Mouse (Mus musculus) midbrain, postnatal 0 days (tissue): ENCODE results near the gene Gzmf. TPM values are rescaled to one million over a fixed set of nuclear protein-coding genes. Genes with fewer than 3 reads are reported as not detected.
"Not testable (repeated sequence)": the region's sequence is repeated elsewhere in the genome, so short reads cannot be mapped to it uniquely, and the experiment has no call there.

Experiments
- ATAC-seq: fragments of 200-750 bp; cut with Nextera tagmentation; 2 replicates; pipeline ENCODE4 v1.8.0; 2017; ENCODE audit warnings: moderate number of reproducible peaks, mild to moderate bottlenecking, moderate TSS enrichment, moderate library complexity; ENCODE audit not compliant: low FRiP score
- DNase-seq: peaks from one replicate; pipeline ENCODE4 v3.0.0-alpha.2; 2015; ENCODE audit warnings: low spot score
- H3K27ac ChIP-seq: fragments of 300-500 bp; sonication (generic); 2 replicates; pipeline ENCODE4 v1.5.1; 2014; ENCODE audit warnings: low read depth, mild to moderate bottlenecking, low read length, mixed read lengths
- H3K27me3 ChIP-seq: fragments of 300-500 bp; sonication (generic); 2 replicates; pipeline ENCODE4 v1.6.1; 2014; ENCODE audit warnings: low read length, control low read depth, mixed read lengths; ENCODE audit not compliant: insufficient read depth
- H3K36me3 ChIP-seq: fragments of 300-500 bp; sonication (generic); 2 replicates; pipeline ENCODE4 v1.6.1; 2014; ENCODE audit warnings: low read length, control low read depth, mixed read lengths; ENCODE audit not compliant: insufficient read depth
- H3K4me1 ChIP-seq: fragments of 300-500 bp; sonication (generic); 2 replicates; pipeline ENCODE4 v1.6.1; 2014; ENCODE audit warnings: mild to moderate bottlenecking, control low read depth, antibody characterized with exemption, low read length, mixed read lengths; ENCODE audit not compliant: insufficient read depth
- H3K4me2 ChIP-seq: fragments of 300-500 bp; sonication (generic); 2 replicates; pipeline ENCODE4 v1.6.1; 2014; ENCODE audit warnings: low read depth, mild to moderate bottlenecking, low read length, mixed read lengths; ENCODE audit not compliant: poor library complexity, severe bottlenecking
- H3K4me3 ChIP-seq: fragments of 300-500 bp; sonication (generic); 2 replicates; pipeline ENCODE4 v1.5.1; 2014; ENCODE audit warnings: low read depth, mild to moderate bottlenecking, low read length, moderate library complexity
- H3K9ac ChIP-seq: fragments of 300-500 bp; sonication (generic); replicated peaks from 2 replicates; pipeline ENCODE4 v1.6.1; 2014; ENCODE audit warnings: mild to moderate bottlenecking, low read length, moderate library complexity, mixed read lengths; ENCODE audit not compliant: poor library complexity, severe bottlenecking
- H3K9me3 ChIP-seq: fragments of 300-500 bp; sonication (generic); 2 replicates; pipeline ENCODE4 v1.6.1; 2016; ENCODE audit warnings: low read length, control low read depth
- CTCF ChIP-seq: IDR thresholded peaks from 2 replicates; pipeline ENCODE4 v1.5.1; 2016; ENCODE audit warnings: antibody characterized with exemption, mild to moderate bottlenecking
- WGBS: fragments of 180-500 bp; shearing (Covaris S2); extraction: QIAGEN DNeasy Blood & Tissue Kit; methylation state at CpG from one replicate; pipeline ENCODE4 v1.1.7; 2014; 5-methylcytosine and 5-hydroxymethylcytosine counted together
- polyA plus RNA-seq: library from polyadenylated mRNA; unstranded; fragments of >200 nt; fragmentation: Nextera tagmentation; extraction: Ambion mirVana; gene quantifications from 2 replicates; pipeline ENCODE4 v1.2.1, GENCODE M21; 2015
- total RNA-seq: library from RNA; depleted of rRNA; stranded (reverse); fragments of >200 nt; gene quantifications from 2 replicates; pipeline ENCODE4 v1.2.3, GENCODE M21; 2014; rRNA removed

The Gzmf gene
- total and polyA plus RNA-seq, 2 experiments from 2014 or later = not detected

DNA sequence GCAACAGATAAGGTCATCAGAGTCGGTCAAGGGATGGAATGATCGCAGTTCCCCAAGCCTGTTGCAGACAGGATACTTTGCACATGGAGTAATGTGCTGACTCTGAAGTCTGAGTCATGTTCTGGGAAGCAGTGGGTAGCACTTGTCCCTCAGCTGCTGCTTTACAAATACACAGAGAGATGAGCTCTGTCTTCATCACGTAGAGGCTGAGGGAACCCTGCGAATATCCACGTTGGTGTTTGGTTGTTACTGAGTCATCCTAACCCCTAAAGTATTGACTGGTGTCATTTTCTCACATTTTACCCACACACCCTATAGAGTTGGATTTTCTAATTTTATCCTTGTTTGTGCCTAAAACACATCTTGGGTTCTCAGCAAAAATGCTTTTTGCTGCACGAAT lies 43.2 kb downstream of the Gzmf start:
- DNase-seq = no peak
- no peaks in the 10 kb centered on the region for H3K9me3 ChIP-seq

DNA sequence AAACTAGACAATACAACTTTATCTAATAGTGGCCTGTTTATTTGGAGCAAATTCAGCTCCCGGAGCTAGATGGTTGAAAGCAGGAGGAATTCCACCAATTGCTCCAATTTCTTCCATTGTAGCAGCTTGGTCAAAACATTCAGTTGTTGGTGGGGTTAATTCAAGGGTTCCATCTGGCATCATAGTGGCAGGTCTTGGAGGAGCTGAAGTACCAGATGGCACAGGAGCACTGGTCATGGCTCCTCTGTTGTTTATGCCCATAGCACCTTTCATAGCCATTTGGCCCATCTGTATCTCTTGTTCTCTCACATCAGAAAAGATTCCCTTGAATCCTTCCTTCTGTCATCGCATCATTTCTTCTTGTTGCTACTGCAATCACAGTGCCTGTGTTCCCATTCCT lies 49.1 kb downstream of the Gzmf start:
- Histone ChIP-seq H3K27me3 (no peaks in the 10 kb centered on the region), H3K36me3 (no peaks in the 10 kb centered on the region), H3K4me2 (no peak overlapping the region), H3K9me3 (no peaks in the 10 kb centered on the region), H3K4me3 (no peak overlapping the region), H3K9ac (no peak overlapping the region), H3K27ac (no peak overlapping the region), H3K4me1 (no peaks in the 10 kb centered on the region)
- ATAC-seq (no peak), DNase-seq (no peak)
- 96% methylated on average over 2 of the region's 2 CpGs for WGBS
- no peak for TF ChIP-seq CTCF

More for the DNA sequence above, 43.2 kb downstream of the Gzmf start:
- H3K9ac ChIP-seq = no peak overlapping the region
- H3K27ac ChIP-seq = no peak overlapping the region
- no peaks in the 10 kb centered on the region for H3K27me3 ChIP-seq
- no peak overlapping the region for H3K4me3 ChIP-seq
- ATAC-seq = no peak
- no peaks in the 10 kb centered on the region for H3K4me1 ChIP-seq
- H3K36me3 ChIP-seq = no peaks in the 10 kb centered on the region
- TF ChIP-seq CTCF = no peak
- H3K4me2 ChIP-seq = no peak overlapping the region
- WGBS = 87% methylated on average over 6 of the region's 6 CpGs

DNA sequence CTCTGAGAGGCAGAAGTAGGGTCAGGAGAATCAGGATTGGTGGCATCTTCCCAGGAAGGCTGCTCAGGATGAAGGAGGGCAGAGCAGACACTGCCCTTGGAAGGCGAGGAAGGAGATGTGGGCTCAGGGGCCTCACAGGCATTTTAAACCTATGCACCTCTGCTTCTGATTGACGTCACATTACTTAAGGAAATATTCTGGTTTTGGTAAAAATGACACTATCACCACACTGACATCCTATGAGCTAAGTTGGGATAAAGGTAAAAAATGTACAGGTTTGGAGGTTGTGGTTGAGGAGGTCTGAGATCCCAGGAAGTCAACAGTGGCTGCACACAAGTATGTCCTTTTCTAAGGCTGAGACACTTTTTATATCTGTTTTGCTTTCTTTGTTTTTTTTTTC lies 51.7 kb downstream of the Gzmf start, which contains the start of gene Gzmg:
TSS of gene Gzmg (minus strand) at position 101 of the 400 bp plus-strand sequence.
- not testable (repeated sequence) for ATAC-seq, H3K4me2 ChIP-seq, H3K4me3 ChIP-seq, H3K27me3 ChIP-seq, DNase-seq, H3K36me3 ChIP-seq, H3K9me3 ChIP-seq, H3K27ac ChIP-seq, H3K9ac ChIP-seq, H3K4me1 ChIP-seq
- 94% methylated on average over 2 of the region's 2 CpGs for WGBS

DNA sequence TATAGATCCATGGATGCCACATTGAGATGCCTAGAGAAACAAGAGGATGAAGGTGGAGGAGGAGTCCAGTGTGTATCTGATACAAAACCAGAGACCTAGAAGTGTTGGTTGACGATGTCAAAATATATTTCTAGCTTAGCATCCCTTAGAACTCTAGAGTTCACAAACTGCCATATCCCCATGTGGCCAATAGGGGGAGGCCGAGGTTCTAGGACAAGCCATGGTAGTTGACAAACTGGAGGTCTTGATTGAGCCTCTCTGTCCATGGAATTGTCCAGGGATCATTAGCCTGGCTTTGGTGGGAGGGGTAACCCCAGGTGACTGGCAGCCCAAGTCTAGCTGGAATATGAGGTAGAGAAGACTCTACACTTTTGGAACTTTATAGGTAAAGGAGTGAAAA lies 55.9 kb downstream of the Gzmf start:
- DNase-seq = no peak
- Histone ChIP-seq H3K4me2 (no peak overlapping the region), H3K4me1 (no peaks in the 10 kb centered on the region), H3K27me3 (no peaks in the 10 kb centered on the region), H3K4me3 (no peak overlapping the region), H3K9me3 (no peaks in the 10 kb centered on the region), H3K27ac (no peak overlapping the region), H3K9ac (no peak overlapping the region), H3K36me3 (no peaks in the 10 kb centered on the region)
- 71% methylated on average over 2 of the region's 2 CpGs for WGBS
- no peak for TF ChIP-seq CTCF
- no peak for ATAC-seq

Other genes with a start within 250 kb of the Gzmf start
- not detected in 2 replicates for gene Mcpt1, start 193.4 kb downstream of the Gzmf start, total RNA-seq
- gene Mcpt1, start 193.4 kb downstream of the Gzmf start, polyA plus RNA-seq = not detected in 2 replicates
- gene Mcpt9, start 180.9 kb downstream of the Gzmf start, total RNA-seq = not detected in 2 replicates
- gene Mcpt9, start 180.9 kb downstream of the Gzmf start, polyA plus RNA-seq = not detected in 2 replicates
- not detected in 2 replicates for gene Mcpt2, start 169.4 kb downstream of the Gzmf start, total RNA-seq
- not detected in 2 replicates for gene Mcpt2, start 169.4 kb downstream of the Gzmf start, polyA plus RNA-seq
- gene Mcpt4, start 149.1 kb downstream of the Gzmf start, total RNA-seq = 0.38 TPM in 1 of 2 replicates, not detected in the other
- gene Mcpt4, start 149.1 kb downstream of the Gzmf start, polyA plus RNA-seq = not detected in 2 replicates
- not detected in 2 replicates for gene Mcpt8, start 126.1 kb downstream of the Gzmf start, total RNA-seq
- gene Mcpt8, start 126.1 kb downstream of the Gzmf start, polyA plus RNA-seq = not detected in 2 replicates
- gene Ctsg, start 108.8 kb downstream of the Gzmf start, total RNA-seq = not detected in 2 replicates
- gene Ctsg, start 108.8 kb downstream of the Gzmf start, polyA plus RNA-seq = 0.21 TPM in 1 of 2 replicates, not detected in the other
- not detected in 2 replicates for gene Gzme, start 90.8 kb downstream of the Gzmf start, total RNA-seq
- gene Gzme, start 90.8 kb downstream of the Gzmf start, polyA plus RNA-seq = not detected in 2 replicates
- not detected in 2 replicates for gene Gzmd, start 78.8 kb downstream of the Gzmf start, total RNA-seq
- not detected in 2 replicates for gene Gzmd, start 78.8 kb downstream of the Gzmf start, polyA plus RNA-seq
- not detected in 2 replicates for gene Gzmg, start 51.8 kb downstream of the Gzmf start, total RNA-seq
- gene Gzmg, start 51.8 kb downstream of the Gzmf start, polyA plus RNA-seq = not detected in 2 replicates
- not detected in 2 replicates for gene Gzmn, start 36.8 kb downstream of the Gzmf start, total RNA-seq
- gene Gzmn, start 36.8 kb downstream of the Gzmf start, polyA plus RNA-seq = not detected in 2 replicates
- not detected in 2 replicates for gene Gzmc, start 23.2 kb upstream of the Gzmf start, total RNA-seq
- gene Gzmc, start 23.2 kb upstream of the Gzmf start, polyA plus RNA-seq = 0.20 TPM in 1 of 2 replicates, not detected in the other
- gene Gzmb, start 50.8 kb upstream of the Gzmf start, total RNA-seq = not detected in 2 replicates
- gene Gzmb, start 50.8 kb upstream of the Gzmf start, polyA plus RNA-seq = not detected in 2 replicates
- 0.22 and 0.47 TPM in 2 replicates for gene Atp12a, start 153.7 kb upstream of the Gzmf start, total RNA-seq
- 0.15 and 0.38 TPM in 2 replicates for gene Atp12a, start 153.7 kb upstream of the Gzmf start, polyA plus RNA-seq
- 0.82 and 1.7 TPM in 2 replicates for gene Rnf17, start 191.2 kb upstream of the Gzmf start, total RNA-seq
- 0.62 and 1.0 TPM in 2 replicates for gene Rnf17, start 191.2 kb upstream of the Gzmf start, polyA plus RNA-seq